Mouse (Mus musculus) intestine, postnatal 0 days (tissue): Measurements from ENCODE around the gene Ctla2b. TPM values are rescaled to one million over a fixed set of nuclear protein-coding genes. Genes with fewer than 3 reads are reported as not detected.

Source experiments
- ATAC-seq: fragments of 200-750 bp; cut with Nextera tagmentation; 2 replicates; pipeline ENCODE4 v1.8.0; 2017; ENCODE audit warnings: mild to moderate bottlenecking, moderate TSS enrichment, moderate library complexity
- H3K27ac ChIP-seq: fragments of 300-500 bp; sonication (generic); 2 replicates; pipeline ENCODE4 v1.5.1; 2014; ENCODE audit warnings: mild to moderate bottlenecking, low read depth, low read length, moderate library complexity
- H3K27me3 ChIP-seq: fragments of 300-500 bp; sonication (generic); replicated peaks from 2 replicates; pipeline ENCODE4 v1.6.1; 2014; ENCODE audit warnings: low read length, mixed read lengths; ENCODE audit not compliant: control insufficient read depth, insufficient read depth
- H3K36me3 ChIP-seq: fragments of 300-500 bp; sonication (generic); 2 replicates; pipeline ENCODE4 v1.6.1; 2014; ENCODE audit warnings: mild to moderate bottlenecking, moderate library complexity; ENCODE audit not compliant: control insufficient read depth, insufficient read depth
- H3K4me1 ChIP-seq: fragments of 300-500 bp; sonication (generic); replicated peaks from 2 replicates; pipeline ENCODE4 v1.6.1; 2014; ENCODE audit warnings: antibody characterized with exemption, low read length, mixed read lengths; ENCODE audit not compliant: control insufficient read depth, insufficient read depth
- H3K4me2 ChIP-seq: fragments of 300-500 bp; sonication (generic); replicated peaks from 2 replicates; pipeline ENCODE4 v1.6.1; 2014; ENCODE audit warnings: low read depth, mild to moderate bottlenecking, moderate library complexity
- H3K4me3 ChIP-seq: fragments of 300-500 bp; sonication (generic); 2 replicates; pipeline ENCODE4 v1.5.1; 2014; ENCODE audit warnings: low read depth, low read length
- H3K9ac ChIP-seq: fragments of 300-500 bp; sonication (generic); 2 replicates; pipeline ENCODE4 v1.6.1; 2014; ENCODE audit warnings: mild to moderate bottlenecking, low read depth, low read length
- H3K9me3 ChIP-seq: fragments of 300-500 bp; sonication (generic); 2 replicates; pipeline ENCODE4 v1.6.1; 2016; ENCODE audit warnings: mixed run types; ENCODE audit not compliant: control insufficient read depth
- CTCF ChIP-seq: sonication (generic); IDR thresholded peaks from 2 replicates; pipeline ENCODE4 v1.5.1; 2016; ENCODE audit warnings: low read depth, mild to moderate bottlenecking, control low read depth, antibody characterized with exemption, moderate library complexity
- WGBS: fragments of 180-500 bp; shearing (Covaris S2); extraction: QIAGEN DNeasy Blood & Tissue Kit; methylation state at CpG from one replicate; pipeline ENCODE4 v1.1.7; 2014; 5-methylcytosine and 5-hydroxymethylcytosine counted together
- polyA plus RNA-seq: library from polyadenylated mRNA; unstranded; fragments of >200 nt; fragmentation: Nextera tagmentation; extraction: Ambion mirVana; gene quantifications from 2 replicates; pipeline ENCODE4 v1.2.1, GENCODE M21; 2015

Ctla2b gene
- polyA plus RNA-seq, 1 experiment from 2014 or later, result 1.2 TPM

GRCm38 (mm10) chr13:60895406-60896160, 1.7 kb downstream of the Ctla2b start:
- Histone ChIP-seq H3K9me3 (no peaks in the 10 kb centered on the region), H3K27ac (no peak overlapping the region), H3K36me3 (no peaks in the 10 kb centered on the region), H3K9ac (no peak overlapping the region), H3K4me2 (no peak overlapping the region), H3K27me3 (no peaks in the 10 kb centered on the region), H3K4me1 (no peaks in the 10 kb centered on the region), H3K4me3 (no peak overlapping the region)
- no peak for ATAC-seq
- no peak for TF ChIP-seq CTCF

- no peak for ATAC-seq
- H3K4me2 ChIP-seq, result no peak overlapping the region
- H3K36me3 ChIP-seq, result no peaks in the 10 kb centered on the region
- no peak overlapping the region for H3K27ac ChIP-seq
- TF ChIP-seq CTCF, result no peak
- no peak overlapping the region for H3K9ac ChIP-seq
- no peaks in the 10 kb centered on the region for H3K27me3 ChIP-seq
- H3K4me3 ChIP-seq, result no peak overlapping the region
- 92% methylated on average over 1 of the region's 1 CpGs for WGBS
- no peaks in the 10 kb centered on the region for H3K4me1 ChIP-seq
- H3K9me3 ChIP-seq, result no peaks in the 10 kb centered on the region
Measured at GRCm38 (mm10) chr13:60892301-60892700, 4.9 kb downstream of the Ctla2b start.

GRCm38 (mm10) chr13:60864281-60864680, 33.0 kb downstream of the Ctla2b start, which contains the start of gene 4930486L24Rik:
Gene 4930486L24Rik, minus strand, starts transcription at chr13:60864475.
- Histone ChIP-seq H3K27ac (no peak within 1 kb of the TSS), H3K4me1 (no peaks in the 10 kb centered on the region), H3K9me3 (no peaks in the 10 kb centered on the region), H3K4me2 (no peak within 1 kb of the TSS), H3K36me3 (no peaks in the 10 kb centered on the region), H3K9ac (no peak within 1 kb of the TSS), H3K4me3 (no peak within 1 kb of the TSS), H3K27me3 (no peaks in the 10 kb centered on the region)
- 58% methylated on average over 1 of the region's 1 CpGs for WGBS
- no peak for TF ChIP-seq CTCF
- no peak for ATAC-seq

GRCm38 (mm10) chr13:60848241-60849120, 48.8 kb downstream of the Ctla2b start:
- H3K27ac ChIP-seq, result no peak overlapping the region

More at GRCm38 (mm10) chr13:60848241-60849120, 48.8 kb downstream of the Ctla2b start:
- Histone ChIP-seq H3K4me1 (no peaks in the 10 kb centered on the region), H3K9me3 (no peaks in the 10 kb centered on the region), H3K9ac (no peak overlapping the region), H3K27me3 (no peaks in the 10 kb centered on the region), H3K4me2 (no peak overlapping the region), H3K4me3 (no peak overlapping the region), H3K36me3 (no peaks in the 10 kb centered on the region)
- WGBS, result 90% methylated on average over 4 of the region's 4 CpGs
- ATAC-seq, result no peak
- TF ChIP-seq CTCF, result no peak

Other genes starting within 250 kb of the Ctla2b start
- not detected in 2 replicates for gene BC051665, start 111.1 kb downstream of the Ctla2b start, polyA plus RNA-seq
- gene Ctsll3, start 94.6 kb downstream of the Ctla2b start, polyA plus RNA-seq, result not detected in 2 replicates
- gene 4930486L24Rik, start 33.0 kb downstream of the Ctla2b start, polyA plus RNA-seq, result 0.26 TPM in 1 of 2 replicates, not detected in the other
- 0.38 TPM in 1 of 2 replicates, not detected in the other for gene Gm49392, start 553 bp downstream of the Ctla2b start, polyA plus RNA-seq
- gene Tpbpb, start 7.4 kb upstream of the Ctla2b start, polyA plus RNA-seq, result not detected in 2 replicates
- not detected in 2 replicates for gene Gm49393, start 38.1 kb upstream of the Ctla2b start, polyA plus RNA-seq
- gene Gm49391, start 39.1 kb upstream of the Ctla2b start, polyA plus RNA-seq, result 0.88 and 1.9 TPM in 2 replicates
- gene Ctla2a, start 39.2 kb upstream of the Ctla2b start, polyA plus RNA-seq, result 30.2 and 32.3 TPM in 2 replicates
- gene Tpbpa, start 44.5 kb upstream of the Ctla2b start, polyA plus RNA-seq, result not detected in 2 replicates
- not detected in 2 replicates for gene Ctsj, start 108.5 kb upstream of the Ctla2b start, polyA plus RNA-seq
- not detected in 2 replicates for gene Ctsq, start 143.2 kb upstream of the Ctla2b start, polyA plus RNA-seq